Mouse (Mus musculus) liver, embryonic 16.5 days (tissue): ENCODE data around the gene Prkn. TPM values are rescaled to one million over a fixed set of nuclear protein-coding genes. Genes with fewer than 3 reads are reported as not detected.

Experiments
- ATAC-seq: fragments of 200-750 bp; cut with Nextera tagmentation; 2 replicates; pipeline ENCODE4 v1.8.0; 2017; ENCODE audit warnings: low read depth, mild to moderate bottlenecking, moderate number of reproducible peaks, moderate library complexity
- H3K27ac ChIP-seq: fragments of 300-500 bp; sonication (generic); 2 replicates; pipeline ENCODE4 v1.5.1; 2014; ENCODE audit warnings: mild to moderate bottlenecking, low read length
- H3K27me3 ChIP-seq: fragments of 300-500 bp; sonication (generic); 2 replicates; pipeline ENCODE4 v1.6.1; 2014; ENCODE audit warnings: low read depth, low read length, mixed read lengths; ENCODE audit not compliant: control insufficient read depth, insufficient read depth
- H3K36me3 ChIP-seq: fragments of 300-500 bp; sonication (generic); 2 replicates; pipeline ENCODE4 v1.6.1; 2014; ENCODE audit warnings: mild to moderate bottlenecking; ENCODE audit not compliant: control insufficient read depth, insufficient read depth
- H3K4me1 ChIP-seq: fragments of 300-500 bp; sonication (generic); 2 replicates; pipeline ENCODE4 v1.6.1; 2014; ENCODE audit warnings: low read depth, low read length, mixed read lengths; ENCODE audit not compliant: control insufficient read depth
- H3K4me2 ChIP-seq: fragments of 300-500 bp; sonication (generic); 2 replicates; pipeline ENCODE4 v1.6.1; 2014; ENCODE audit warnings: low read depth, low read length, mixed read lengths
- H3K4me3 ChIP-seq: fragments of 300-500 bp; sonication (generic); 2 replicates; pipeline ENCODE4 v1.5.1; 2014; ENCODE audit warnings: low read depth, mild to moderate bottlenecking, low read length
- H3K9ac ChIP-seq: fragments of 300-500 bp; sonication (generic); 2 replicates; pipeline ENCODE4 v1.6.1; 2014; ENCODE audit warnings: low read depth, low read length
- H3K9me3 ChIP-seq: fragments of 300-500 bp; sonication (generic); replicated peaks from 2 replicates; pipeline ENCODE4 v1.6.1; 2016; ENCODE audit warnings: low read length; ENCODE audit not compliant: control insufficient read depth
- WGBS: fragments of 180-500 bp; shearing (Covaris S2); extraction: QIAGEN DNeasy Blood & Tissue Kit; methylation state at CpG from one replicate; pipeline ENCODE4 v1.1.7; 2014; ENCODE audit not compliant: insufficient replicate concordance; 5-methylcytosine and 5-hydroxymethylcytosine counted together
- polyA plus RNA-seq: library from polyadenylated mRNA; unstranded; fragments of >200 nt; fragmentation: Nextera tagmentation; extraction: Ambion mirVana; gene quantifications from 2 replicates; pipeline ENCODE4 v1.2.1, GENCODE M21; 2015

The Prkn gene
- polyA plus RNA-seq, 1 experiment from 2014 or later: 0.70 TPM

DNA sequence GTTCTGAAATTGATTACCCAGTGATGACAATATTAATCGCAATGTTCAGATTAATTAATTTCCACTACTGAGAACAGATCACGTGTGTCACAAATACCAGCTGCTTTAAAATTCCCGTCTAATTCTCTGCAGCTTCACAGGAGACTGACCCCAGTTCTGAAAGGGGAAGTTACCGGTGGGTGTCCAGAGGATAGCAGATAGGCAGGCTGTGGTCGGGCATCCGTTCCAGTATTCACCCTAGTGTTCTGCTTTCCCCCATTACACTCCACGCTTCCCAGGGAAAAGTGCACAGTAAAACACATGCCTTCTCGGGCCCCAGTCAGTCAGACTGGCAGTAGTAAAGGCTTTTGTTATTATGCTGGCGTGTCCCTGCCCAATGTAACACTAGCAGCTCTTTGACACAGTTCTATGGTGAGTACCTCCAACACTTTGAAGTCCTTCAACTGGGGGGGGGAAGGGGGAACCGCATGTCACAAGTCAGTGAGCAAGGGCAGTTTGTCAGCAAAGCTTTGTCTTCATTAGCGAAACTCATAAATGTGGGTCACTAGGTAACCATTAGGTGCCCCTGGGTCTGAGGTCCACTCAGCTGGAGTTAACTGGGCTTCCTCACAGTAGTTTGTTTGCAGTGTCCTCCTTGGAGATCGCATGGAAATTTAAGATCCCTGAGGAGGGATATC lies 940.8 kb downstream of the Prkn start:
- no peaks in the 10 kb centered on the region for H3K4me1 ChIP-seq
- no peak overlapping the region for H3K4me2 ChIP-seq
- H3K9ac ChIP-seq: no peak overlapping the region
- H3K36me3 ChIP-seq: no peaks in the 10 kb centered on the region
- no peaks in the 10 kb centered on the region for H3K27me3 ChIP-seq
- no peaks in the 10 kb centered on the region for H3K9me3 ChIP-seq
- no peak overlapping the region for H3K4me3 ChIP-seq
- ATAC-seq: no peak
- WGBS: 28% methylated on average over 12 of the region's 12 CpGs
- no peak overlapping the region for H3K27ac ChIP-seq

DNA sequence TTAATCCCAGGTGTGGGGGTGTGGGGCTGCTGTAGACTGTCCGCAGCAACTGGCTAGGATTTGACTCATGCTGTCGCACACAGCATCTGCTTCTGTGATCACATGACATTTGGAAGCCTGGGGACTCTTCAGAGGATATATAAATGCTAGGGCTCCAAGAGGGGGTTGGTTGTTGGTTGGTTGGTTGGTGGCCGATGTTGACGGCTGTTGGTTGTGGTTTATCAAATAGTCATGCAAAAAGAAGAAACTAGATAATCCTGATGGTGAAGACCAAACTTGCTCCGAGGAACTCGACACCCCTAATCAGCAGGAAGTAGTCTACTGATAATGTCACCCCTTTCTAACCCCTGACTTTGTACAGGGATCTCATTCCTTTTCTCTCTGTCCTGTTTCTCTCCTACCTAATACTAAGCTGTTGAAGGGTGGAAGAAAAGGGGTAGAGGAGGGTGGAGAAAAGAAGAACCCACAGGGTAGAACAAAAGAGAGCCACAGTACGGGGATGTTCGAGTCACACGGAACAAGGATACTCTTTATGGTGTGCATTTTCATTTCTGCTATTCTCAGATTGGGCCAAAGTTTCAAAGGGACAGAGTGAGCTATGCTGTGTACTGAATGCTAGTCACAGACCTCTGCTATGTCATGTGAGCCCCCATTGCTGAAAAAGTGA lies 948.2 kb downstream of the Prkn start:
- 19% methylated on average over 9 of the region's 9 CpGs for WGBS
- Histone ChIP-seq H3K27me3 (no peaks in the 10 kb centered on the region), H3K9ac (no peak overlapping the region), H3K36me3 (no peaks in the 10 kb centered on the region), H3K4me1 (no peaks in the 10 kb centered on the region), H3K4me2 (no peak overlapping the region), H3K4me3 (no peak overlapping the region), H3K27ac (no peak overlapping the region), H3K9me3 (no peaks in the 10 kb centered on the region)
- no peak for ATAC-seq

DNA sequence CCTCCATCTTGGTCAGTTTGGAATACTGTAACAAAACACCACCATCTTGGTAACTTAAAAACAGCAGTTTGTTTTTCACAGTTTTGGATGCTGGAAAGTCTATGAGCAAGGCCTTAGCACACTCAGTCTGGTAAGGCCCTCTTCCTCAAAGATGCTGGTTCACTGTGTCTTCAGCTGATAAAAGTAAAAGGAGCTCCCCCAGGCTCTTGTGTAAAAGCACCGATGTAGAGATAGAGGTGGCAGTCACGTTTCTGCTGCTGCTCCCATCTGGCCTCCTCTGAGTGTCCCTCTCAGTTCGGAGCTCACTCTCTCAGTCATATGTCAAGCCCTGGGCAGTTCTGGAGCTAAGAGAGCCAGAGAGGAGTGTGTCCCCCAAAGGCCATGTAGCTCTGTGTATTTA lies 955.8 kb downstream of the Prkn start:
- Histone ChIP-seq H3K4me1 (no peaks in the 10 kb centered on the region), H3K9me3 (no peaks in the 10 kb centered on the region), H3K36me3 (no peaks in the 10 kb centered on the region), H3K27me3 (no peaks in the 10 kb centered on the region), H3K4me2 (no peak overlapping the region), H3K9ac (no peak overlapping the region), H3K27ac (no peak overlapping the region), H3K4me3 (no peak overlapping the region)
- no peak for ATAC-seq
- 33% methylated on average over 3 of the region's 3 CpGs for WGBS

DNA sequence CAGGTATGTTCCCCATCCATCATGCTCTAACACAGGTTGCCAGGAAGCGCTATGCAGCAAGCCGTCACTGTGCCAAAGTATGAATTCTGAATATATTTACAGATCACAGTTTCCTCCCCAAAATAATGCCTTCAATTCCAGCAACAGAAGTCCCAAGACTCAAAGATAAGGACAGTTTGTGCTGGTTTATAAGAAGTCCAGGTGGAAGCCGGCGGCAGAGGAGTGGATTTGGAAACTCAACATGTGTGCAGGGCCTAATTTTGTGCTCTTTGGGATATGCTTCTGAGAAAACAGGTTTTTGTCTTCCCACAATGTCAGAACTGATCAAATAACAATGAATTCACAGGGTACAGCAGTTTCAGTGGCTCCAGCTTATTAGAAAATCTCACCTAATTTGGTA lies 961.0 kb downstream of the Prkn start:
- ATAC-seq: no peak
- Histone ChIP-seq H3K36me3 (no peaks in the 10 kb centered on the region), H3K27me3 (no peaks in the 10 kb centered on the region), H3K9me3 (no peaks in the 10 kb centered on the region), H3K4me1 (no peaks in the 10 kb centered on the region), H3K4me2 (no peak overlapping the region), H3K27ac (no peak overlapping the region), H3K9ac (no peak overlapping the region), H3K4me3 (no peak overlapping the region)
- 79% methylated on average over 4 of the region's 4 CpGs for WGBS

DNA sequence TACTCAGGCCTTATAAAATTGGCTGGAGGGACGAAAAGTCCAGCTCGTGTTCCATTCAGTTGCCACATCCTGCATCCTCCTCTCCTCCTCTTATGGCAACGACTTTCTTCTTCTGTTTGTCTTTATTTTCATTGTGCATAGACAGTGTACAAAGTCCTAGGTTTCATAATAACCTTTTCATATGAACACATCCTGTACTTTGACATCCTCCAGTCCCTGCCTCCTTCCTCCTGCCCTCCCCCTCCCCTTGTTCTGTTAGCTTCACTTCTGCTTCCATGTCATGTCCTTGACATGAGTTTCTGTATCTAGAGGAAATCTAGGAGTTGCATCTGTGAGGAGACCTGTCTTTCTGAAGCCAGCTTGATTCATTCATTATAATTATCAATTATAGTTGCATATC lies 967.1 kb downstream of the Prkn start:
- no peaks in the 10 kb centered on the region for H3K27me3 ChIP-seq
- H3K4me1 ChIP-seq: no peaks in the 10 kb centered on the region
- H3K27ac ChIP-seq: no peak overlapping the region
- H3K9ac ChIP-seq: no peak overlapping the region
- 51% methylated on average over 3 of the region's 3 CpGs for WGBS
- no peaks in the 10 kb centered on the region for H3K36me3 ChIP-seq
- no peaks in the 10 kb centered on the region for H3K9me3 ChIP-seq
- no peak overlapping the region for H3K4me3 ChIP-seq
- no peak for ATAC-seq
- no peak overlapping the region for H3K4me2 ChIP-seq

DNA sequence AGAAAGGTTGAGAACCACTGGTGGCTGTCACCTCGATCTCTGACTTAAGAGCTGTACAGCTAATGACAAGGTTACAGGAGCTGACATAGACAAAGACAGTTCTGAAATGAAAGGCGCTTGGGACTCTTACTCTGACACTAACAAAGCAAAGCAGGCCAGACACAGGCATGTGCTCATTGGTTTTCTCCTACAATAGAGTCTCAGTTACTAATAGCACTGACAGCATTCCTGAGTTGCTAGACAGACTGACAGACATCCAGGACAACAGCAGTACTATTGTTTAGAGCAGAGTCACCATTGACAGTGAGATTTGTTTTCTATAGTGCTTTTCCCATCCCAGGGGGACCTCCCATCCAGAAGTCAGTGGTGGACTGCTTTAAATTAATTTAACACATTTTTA lies 977.7 kb downstream of the Prkn start:
- no peak overlapping the region for H3K27ac ChIP-seq

DNA sequence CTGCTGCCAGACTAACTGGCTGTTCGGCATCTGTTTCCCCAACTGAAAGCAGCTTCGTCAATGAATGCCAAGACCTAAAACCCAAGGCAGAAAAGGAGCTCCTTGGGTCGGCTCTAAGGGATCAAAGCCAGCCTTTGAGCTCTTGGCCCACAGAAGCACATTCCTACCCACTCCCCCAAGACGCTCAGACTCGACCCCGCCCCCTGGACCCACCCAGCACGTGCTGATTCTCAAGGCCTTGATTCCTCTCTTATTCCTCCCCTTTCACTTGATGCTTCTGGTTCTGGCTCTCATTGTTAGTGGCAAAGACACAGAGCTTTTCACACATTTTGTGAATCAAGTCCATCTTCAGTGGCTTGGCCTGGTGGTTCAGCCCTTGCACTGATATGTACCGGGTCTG lies 979.3 kb downstream of the Prkn start:
- H3K9me3 ChIP-seq: no peaks in the 10 kb centered on the region
- H3K4me2 ChIP-seq: no peak overlapping the region
- no peaks in the 10 kb centered on the region for H3K27me3 ChIP-seq
- WGBS: 51% methylated on average over 8 of the region's 8 CpGs
- H3K36me3 ChIP-seq: no peaks in the 10 kb centered on the region
- no peak overlapping the region for H3K9ac ChIP-seq
- H3K27ac ChIP-seq: no peak overlapping the region
- ATAC-seq: no peak
- no peak overlapping the region for H3K4me3 ChIP-seq
- no peaks in the 10 kb centered on the region for H3K4me1 ChIP-seq

More for the DNA sequence above, 977.7 kb downstream of the Prkn start:
- H3K9ac ChIP-seq: no peak overlapping the region
- no peaks in the 10 kb centered on the region for H3K27me3 ChIP-seq
- H3K4me2 ChIP-seq: no peak overlapping the region
- ATAC-seq: no peak
- H3K4me3 ChIP-seq: no peak overlapping the region
- no peaks in the 10 kb centered on the region for H3K4me1 ChIP-seq
- no peaks in the 10 kb centered on the region for H3K36me3 ChIP-seq
- 51% methylated on average over 2 of the region's 2 CpGs for WGBS
- H3K9me3 ChIP-seq: no peaks in the 10 kb centered on the region

DNA sequence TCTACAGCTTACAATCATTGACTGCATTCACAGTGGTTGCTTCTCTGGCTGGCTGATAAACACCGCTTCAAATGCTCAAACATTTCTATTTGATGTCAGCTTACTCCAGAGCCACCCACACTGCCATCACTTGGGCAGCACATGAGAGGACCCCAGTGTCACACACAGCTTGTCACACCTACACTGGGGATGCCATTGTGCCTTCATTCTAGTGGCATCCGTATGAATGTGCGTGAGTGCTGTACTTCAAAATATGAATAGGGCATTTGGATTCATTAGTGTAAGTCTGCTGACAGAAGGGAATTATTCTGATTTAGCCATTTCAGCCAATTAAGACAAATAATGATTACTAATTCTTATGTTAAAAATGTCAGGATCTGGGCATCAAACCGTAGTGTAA lies 980.6 kb downstream of the Prkn start:
- no peaks in the 10 kb centered on the region for H3K27me3 ChIP-seq
- no peak overlapping the region for H3K4me3 ChIP-seq
- no peak for ATAC-seq
- no peak overlapping the region for H3K27ac ChIP-seq
- no peak overlapping the region for H3K4me2 ChIP-seq
- no peaks in the 10 kb centered on the region for H3K4me1 ChIP-seq
- no peaks in the 10 kb centered on the region for H3K9me3 ChIP-seq
- no peaks in the 10 kb centered on the region for H3K36me3 ChIP-seq
- 72% methylated on average over 4 of the region's 4 CpGs for WGBS
- no peak overlapping the region for H3K9ac ChIP-seq

DNA sequence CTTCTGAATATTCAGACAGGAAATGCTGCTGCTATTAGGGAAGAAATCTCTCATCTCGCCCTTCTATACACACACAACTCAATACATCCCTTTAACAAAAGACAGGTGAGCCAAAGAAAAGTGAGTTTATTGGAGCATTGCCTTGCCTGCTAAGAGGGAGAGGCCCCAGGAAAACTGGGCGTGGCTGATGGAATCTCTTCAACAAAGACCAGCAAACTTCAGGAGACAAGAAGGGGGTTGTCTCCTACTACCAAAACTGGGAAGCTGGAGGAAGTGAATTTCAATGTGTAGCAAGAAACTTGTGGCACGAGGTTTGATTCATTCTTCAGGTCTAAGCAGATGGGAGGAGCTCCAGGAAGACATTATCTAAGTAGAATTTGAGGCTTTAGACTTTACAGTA lies 989.3 kb downstream of the Prkn start:
- WGBS: 28% methylated on average over 3 of the region's 3 CpGs
- no peaks in the 10 kb centered on the region for H3K4me1 ChIP-seq
- H3K9ac ChIP-seq: no peak overlapping the region
- no peak for ATAC-seq
- no peak overlapping the region for H3K27ac ChIP-seq
- no peaks in the 10 kb centered on the region for H3K9me3 ChIP-seq
- no peaks in the 10 kb centered on the region for H3K36me3 ChIP-seq
- H3K4me3 ChIP-seq: no peak overlapping the region
- H3K27me3 ChIP-seq: no peaks in the 10 kb centered on the region
- H3K4me2 ChIP-seq: no peak overlapping the region
